Mouse (Mus musculus) right cerebral cortex, postnatal 36 days (tissue): ENCODE results near the gene Vmn1r178.
"Not testable (repeated sequence)": the region's sequence is repeated elsewhere in the genome, so short reads cannot be mapped to it uniquely, and the experiment has no call there.

Source experiments
- DNase-seq, 2 experiments: peaks; one replicate each; pipeline ENCODE4 v3.0.0; 2022; ENCODE audit warnings: low spot score in 2 of 2, mixed read lengths in 1 of 2

Gene Vmn1r178

GRCm38 (mm10) chr7:23891709-23892108, at the start of gene Vmn1r178:
Gene Vmn1r178 (plus strand): TSS chr7:23892009.
- no peak for DNase-seq

- not testable (repeated sequence) for DNase-seq
Observed at GRCm38 (mm10) chr7:23866349-23866748, 25.5 kb upstream of the Vmn1r178 start, which contains the start of gene Vmn1r177. Gene Vmn1r177 (minus strand): TSS chr7:23866449.

- not testable (repeated sequence) for DNase-seq
Observed at GRCm38 (mm10) chr7:23876918-23877317, 14.9 kb upstream of the Vmn1r178 start.

- DNase-seq: no peak
Observed at GRCm38 (mm10) chr7:23926678-23927077, 34.9 kb downstream of the Vmn1r178 start, which contains the start of gene Vmn1r179. Gene Vmn1r179 (plus strand): TSS chr7:23926978.
